13 mouse cellular contexts compared by ENCODE assay signal in the genomic region with DNA sequence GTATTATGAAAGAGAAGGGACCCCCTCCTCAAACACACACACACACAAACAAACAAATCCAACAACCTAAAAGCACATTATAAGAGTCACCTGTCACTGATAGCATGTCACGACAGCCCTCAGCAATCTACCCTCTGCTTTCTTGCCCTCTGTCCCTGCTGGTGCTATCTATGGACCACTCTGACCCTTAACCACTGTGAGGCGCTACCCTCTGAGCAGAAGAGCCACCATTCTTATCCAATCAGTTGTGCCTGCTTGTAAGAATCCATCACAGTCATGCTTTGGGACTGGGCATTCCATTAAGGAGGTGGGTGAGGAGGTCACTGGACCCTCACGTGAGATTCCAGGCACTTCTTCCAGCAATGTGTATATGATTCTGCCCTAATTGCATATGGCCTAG.
DNase-seq lines count a peak whose midpoint lies in the region; ATAC-seq and TF ChIP-seq lines count a peak whose summit lies in the region.
"Had no signal": no experiment of that assay in that cellular context is flagged by ENCODE, and none has a peak within 500 bp of the region (broad histone marks: within the 10 kb centered on the region; RNA-seq: fewer than 3 reads in every experiment).

No protein-coding gene starts in this region.

- intact Hi-C loops in left cerebral cortex, adult 2 months (cut with DNase I), result loop anchor here (2.0 kb wide), 1 partner anchor 196 kb away; no protein-coding TSS in a partner anchor

- TF ChIP-seq POLR2A in cerebellum, adult 2 months (IDR thresholded peaks at IDR 0.05; ENCODE audit: borderline replicate concordance, insufficient read depth, low read length), result no peak

- H3K27ac ChIP-seq in cerebellum, adult 2 months (ENCODE audit: insufficient read depth, low read length), result no peak overlapping the region
- H3K27ac ChIP-seq in layer of hippocampus, adult 2 months, result peak overlapping the region; percentile 36
- H3K27ac ChIP-seq in left cerebral cortex, adult 2 months, result no peak overlapping the region
- H3K27ac ChIP-seq: embryonic facial prominence, embryonic 12.5 days; forebrain, embryonic 12.5 days; hindbrain, embryonic 14.5 days had no signal

- DNase-seq in cerebellum, adult 2 months, result no peak
- no peak for DNase-seq in cerebellum, adult 11-12 months
- DNase-seq in layer of hippocampus, adult 2 months (ENCODE audit: low spot score in 2 of 2), result no peak
- DNase-seq in layer of hippocampus, adult 11-12 months (ENCODE audit: low spot score), result no peak
- DNase-seq in ZHBTc4 (ENCODE audit: low read depth, low spot score), result peak; percentile 38
- DNase-seq in left cerebral cortex, adult 2 months (ENCODE audit: extremely low spot score in 1 of 2, low spot score in 2 of 2), result no peak
- no peak for DNase-seq in embryo, embryonic 11 days
- DNase-seq: thymus, adult 18-20 months had no signal

- no peaks in the 10 kb centered on the region for H3K27me3 ChIP-seq in cerebellum, adult 2 months (ENCODE audit: control insufficient read depth, insufficient read depth, low read length)
- H3K27me3 ChIP-seq: embryonic facial prominence, embryonic 12.5 days; forebrain, embryonic 12.5 days; megakaryocyte, embryonic 14.5 days had no signal

- peak; percentile 48; the same call in 1 of the 2 replicates for ATAC-seq in megakaryocyte progenitor cell, adult 5-6 weeks (replicated peaks; ENCODE audit: poor library complexity)

- TF ChIP-seq CTCF in cerebellum, adult 2 months (IDR thresholded peaks at IDR 0.05; ENCODE audit: borderline replicate concordance, insufficient read depth, low read depth, low read length), result peak; percentile 29; the same call in 1 of the 2 replicates
- no peak for TF ChIP-seq CTCF in layer of hippocampus, adult 2 months (conservative IDR thresholded peaks at IDR 0.05)
- TF ChIP-seq CTCF in left cerebral cortex, adult 2 months (IDR thresholded peaks at IDR 0.05), result no peak

- 84% methylated on average over 3 of the region's 3 CpGs for WGBS in cerebellum, adult 2 months

- H3K4me1 ChIP-seq in cerebellum, adult 2 months (ENCODE audit: control insufficient read depth, insufficient read depth, low read length), result peaks cover 2% of the 10 kb centered on the region; the same call in 1 of the 2 replicates

- no peak overlapping the region for H3K4me3 ChIP-seq in cerebellum, adult 2 months (replicated peaks; ENCODE audit: insufficient read depth, low read depth, low read length)
- no peak overlapping the region for H3K4me3 ChIP-seq in layer of hippocampus, adult 2 months
- H3K4me3 ChIP-seq in left cerebral cortex, adult 2 months, result no peak overlapping the region
- H3K4me3 ChIP-seq: embryonic facial prominence, embryonic 12.5 days; forebrain, embryonic 12.5 days; megakaryocyte, embryonic 14.5 days had no signal
